Mouse (Mus musculus) MEL (cell line): ENCODE data around the gene Tmem269. TPM values are rescaled to one million over a fixed set of nuclear protein-coding genes. Genes with fewer than 3 reads are reported as not detected.

Source experiments
- DNase-seq: peaks from one replicate; pipeline ENCODE4 v3.0.0; 2011; ENCODE audit warnings: low read depth, low spot score
- H3K27ac ChIP-seq: 2 replicates; pipeline ENCODE4 v1.5.1; 2012; ENCODE audit warnings: low read depth, mild to moderate bottlenecking, control low read depth, low read length, moderate library complexity; ENCODE audit not compliant: control insufficient read depth
- H3K27me3 ChIP-seq, 2 experiments: fragments of 150-350 bp in 1 of 2; sonication (generic) in 1 of 2; 2 replicates each; pipeline ENCODE4 v1.6.1; 2012; ENCODE audit warnings: low read length in 2 of 2, mild to moderate bottlenecking in 2 of 2, improper control_type of control experiment in 1 of 2, moderate library complexity in 1 of 2; ENCODE audit not compliant: insufficient read depth in 2 of 2, control insufficient read depth in 1 of 2
- H3K36me3 ChIP-seq, 2 experiments: 2 replicates each; pipeline ENCODE4 v1.6.1; 2012 to 2014; ENCODE audit warnings: low read length in 2 of 2, improper control_type of control experiment in 1 of 2, inconsistent platforms in 1 of 2, mild to moderate bottlenecking in 1 of 2; ENCODE audit not compliant: insufficient read depth in 2 of 2, control insufficient read depth in 1 of 2
- H3K4me1 ChIP-seq, 2 experiments: fragments of 150-350 bp in 1 of 2; sonication (generic) in 1 of 2; 2 replicates each; pipeline ENCODE4 v1.6.1; 2012; ENCODE audit warnings: low read length in 2 of 2, improper control_type of control experiment in 1 of 2, mild to moderate bottlenecking in 1 of 2; ENCODE audit not compliant: insufficient read depth in 2 of 2, control insufficient read depth in 1 of 2
- H3K4me3 ChIP-seq, 2 experiments: fragments of 150-350 bp in 1 of 2; sonication (generic) in 1 of 2; 2 replicates each; pipeline ENCODE4 v1.5.1; 2012; ENCODE audit warnings: low read depth in 2 of 2, low read length in 2 of 2, mild to moderate bottlenecking in 2 of 2, moderate library complexity in 2 of 2, control low read depth in 1 of 2, improper control_type of control experiment in 1 of 2; ENCODE audit not compliant: control insufficient read depth in 1 of 2, insufficient read depth in 1 of 2
- H3K79me2 ChIP-seq: 2 replicates; pipeline ENCODE4 v1.6.1; 2012; ENCODE audit warnings: mild to moderate bottlenecking, low read length, moderate library complexity; ENCODE audit not compliant: control insufficient read depth, poor library complexity, insufficient read depth
- H3K9ac ChIP-seq: 2 replicates; pipeline ENCODE4 v1.6.1; 2012; ENCODE audit warnings: low read depth, mild to moderate bottlenecking, control low read depth, low read length, moderate library complexity; ENCODE audit not compliant: control insufficient read depth, poor library complexity, severe bottlenecking
- H3K9me3 ChIP-seq: fragments of 150-350 bp; sonication (generic); replicated peaks from 2 replicates; pipeline ENCODE4 v1.6.1; 2012; ENCODE audit warnings: mild to moderate bottlenecking, low read length, improper control_type of control experiment, moderate library complexity; ENCODE audit not compliant: insufficient read depth
- CHD1 ChIP-seq: IDR thresholded peaks from 2 replicates; pipeline ENCODE4 v1.6.1; 2012; ENCODE audit warnings: low read depth, mild to moderate bottlenecking, inconsistent platforms, low read length, improper control_type of control experiment
- ELF1 ChIP-seq: IDR thresholded peaks from 2 replicates; pipeline ENCODE4 v1.6.1; 2014; ENCODE audit warnings: low read depth, mild to moderate bottlenecking, inconsistent platforms, low read length, improper control_type of control experiment, moderate library complexity
- GABPA ChIP-seq: IDR thresholded peaks from 2 replicates; pipeline ENCODE4 v1.6.1; 2012; ENCODE audit warnings: low read depth, mild to moderate bottlenecking, inconsistent platforms, low read length, improper control_type of control experiment, moderate library complexity
- GATA1 ChIP-seq: IDR thresholded peaks from 2 replicates; pipeline ENCODE4 v1.6.1; 2011; ENCODE audit warnings: low read depth, low read length, improper control_type of control experiment
- HCFC1 ChIP-seq: IDR thresholded peaks from 2 replicates; pipeline ENCODE4 v1.6.1; 2012; ENCODE audit warnings: low read depth, mild to moderate bottlenecking, inconsistent platforms, low read length, improper control_type of control experiment, moderate library complexity
- JUND ChIP-seq: IDR thresholded peaks from 2 replicates; pipeline ENCODE4 v1.6.1; 2011; ENCODE audit warnings: low read depth, mild to moderate bottlenecking, improper control_type of control experiment, low read length
- MAX ChIP-seq: IDR thresholded peaks from 2 replicates; pipeline ENCODE4 v1.6.1; 2011; ENCODE audit warnings: low read length, improper control_type of control experiment
- MEF2A ChIP-seq: IDR thresholded peaks from 2 replicates; pipeline ENCODE4 v1.6.1; 2014; ENCODE audit warnings: low read depth, mild to moderate bottlenecking, inconsistent platforms, low read length, improper control_type of control experiment; ENCODE audit not compliant: poor library complexity, insufficient replicate concordance, severe bottlenecking; ENCODE audit errors: extremely low read depth
- MXI1 ChIP-seq: IDR thresholded peaks from 2 replicates; pipeline ENCODE4 v1.6.1; 2011; ENCODE audit warnings: mild to moderate bottlenecking, low read depth, low read length, improper control_type of control experiment
- NELFE ChIP-seq: IDR thresholded peaks from 2 replicates; pipeline ENCODE4 v1.6.1; 2011; ENCODE audit warnings: low read depth, low read length, improper control_type of control experiment
- NRF1 ChIP-seq: IDR thresholded peaks from 2 replicates; pipeline ENCODE4 v1.6.1; 2014; ENCODE audit warnings: low read depth, mild to moderate bottlenecking, inconsistent platforms, low read length, improper control_type of control experiment, moderate library complexity; ENCODE audit not compliant: poor library complexity, insufficient read depth, severe bottlenecking
- POLR2AphosphoS5 ChIP-seq: IDR thresholded peaks from 2 replicates; pipeline ENCODE4 v1.6.1; 2012; ENCODE audit warnings: low read depth, borderline replicate concordance, mild to moderate bottlenecking, inconsistent platforms, low read length, moderate library complexity, mixed read lengths
- RAD21 ChIP-seq: IDR thresholded peaks from 2 replicates; pipeline ENCODE4 v1.6.1; 2011; ENCODE audit warnings: mild to moderate bottlenecking, low read depth, low read length, improper control_type of control experiment
- SIN3A ChIP-seq: IDR thresholded peaks from 2 replicates; pipeline ENCODE4 v1.6.1; 2012; ENCODE audit warnings: low read length, improper control_type of control experiment, inconsistent platforms
- TAL1 ChIP-seq: IDR thresholded peaks from 2 replicates; pipeline ENCODE4 v1.6.1; 2012; ENCODE audit warnings: mild to moderate bottlenecking, inconsistent platforms, low read length, moderate library complexity, mixed read lengths
- TBP ChIP-seq: IDR thresholded peaks from 2 replicates; pipeline ENCODE4 v1.8.0; 2011; ENCODE audit warnings: low read depth, low read length, improper control_type of control experiment
- USF1 ChIP-seq: IDR thresholded peaks from 2 replicates; pipeline ENCODE4 v1.6.1; 2014; ENCODE audit warnings: low read depth, mild to moderate bottlenecking, inconsistent platforms, low read length, improper control_type of control experiment, moderate library complexity
- USF2 ChIP-seq, 2 experiments: IDR thresholded peaks; 2 replicates each; pipeline ENCODE4 v1.6.1; 2011 to 2012; ENCODE audit warnings: improper control_type of control experiment in 2 of 2, low read length in 2 of 2, borderline replicate concordance in 1 of 2, inconsistent platforms in 1 of 2, low read depth in 1 of 2, mild to moderate bottlenecking in 1 of 2; ENCODE audit not compliant: insufficient read depth in 1 of 2
- ZKSCAN1 ChIP-seq: IDR thresholded peaks from 2 replicates; pipeline ENCODE4 v1.6.1; 2012; ENCODE audit warnings: low read depth, mild to moderate bottlenecking, inconsistent platforms, low read length, improper control_type of control experiment, moderate library complexity
- ZMIZ1 ChIP-seq: IDR thresholded peaks from 2 replicates; pipeline ENCODE4 v1.6.1; 2012; ENCODE audit warnings: low read depth, mild to moderate bottlenecking, inconsistent platforms, low read length, improper control_type of control experiment, moderate library complexity
- polyA plus RNA-seq, 2 experiments: library from polyadenylated mRNA; stranded (reverse) in 1 of 2; unstranded in 1 of 2; fragments of >175 nt in 1 of 2; fragments of >200 nt in 1 of 2; gene quantifications; 2 replicates each; pipeline versions ENCODE4 v1.2.1 to v1.2.4; 2012; ENCODE audit warnings: low replicate concordance in 2 of 2, low read depth in 1 of 2; ENCODE audit not compliant: insufficient read length in 2 of 2, insufficient read depth in 1 of 2, missing spikeins in 1 of 2
- total RNA-seq: library from RNA; depleted of rRNA; stranded (reverse); fragments of 300-350 nt; gene quantifications from 2 replicates; pipeline ENCODE4 v1.2.3, GENCODE M21; 2012

Tmem269 gene
- total and polyA plus RNA-seq, 3 experiments, result 0.07 TPM; not detected in 2

DNA sequence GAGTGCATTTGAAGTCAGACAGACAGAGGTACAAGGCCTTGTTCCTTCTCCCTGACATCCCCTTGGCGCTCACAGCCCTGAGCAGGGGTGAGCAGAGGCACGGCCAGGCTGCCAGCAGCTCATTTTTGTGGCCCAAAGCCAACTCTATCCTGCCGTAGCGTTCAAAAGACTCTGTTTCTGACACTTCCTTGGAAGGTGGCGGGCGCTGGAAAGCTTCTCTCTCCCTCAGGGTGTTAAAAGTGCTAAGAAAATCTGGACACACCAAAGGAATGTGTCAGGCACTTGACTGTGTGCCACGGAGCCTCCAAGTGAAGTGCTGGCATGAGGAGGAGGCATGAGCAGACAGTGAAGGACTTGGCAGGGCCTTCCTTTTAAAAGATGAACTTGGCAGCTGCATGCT lies 27.5 kb upstream of the Tmem269 start:
- TF ChIP-seq GATA1 (no peak), HCFC1 (no peak), RAD21 (no peak), POLR2AphosphoS5 (no peak), NELFE (no peak), ZKSCAN1 (no peak), MAX (no peak), TBP (no peak), ZMIZ1 (no peak), USF2 (IDR thresholded peaks at IDR 0.05; ENCODE audit: borderline replicate concordance in 1 of 2, insufficient read depth in 1 of 2, low read depth in 1 of 2, low read length in 2 of 2) (no peak), SIN3A (no peak), MEF2A (no peak), JUND (no peak), ELF1 (no peak), CHD1 (no peak), USF1 (no peak), MXI1 (no peak), NRF1 (no peak), TAL1 (no peak), GABPA (no peak)
- H3K27me3 ChIP-seq, result no peaks in the 10 kb centered on the region
- no peaks in the 10 kb centered on the region for H3K79me2 ChIP-seq
- H3K9ac ChIP-seq, result no peak overlapping the region
- H3K4me3 ChIP-seq, result no peak overlapping the region
- no peak overlapping the region for H3K27ac ChIP-seq
- no peaks in the 10 kb centered on the region; a peak in 1 of 4 replicates for H3K36me3 ChIP-seq
- no peak for DNase-seq
- H3K9me3 ChIP-seq, result no peaks in the 10 kb centered on the region
- H3K4me1 ChIP-seq, result no peaks in the 10 kb centered on the region
